Mouse (Mus musculus): ENCODE measurements around the gene Tas2r144. TPM values are rescaled to one million over a fixed set of nuclear protein-coding genes. Genes with fewer than 3 reads are reported as not detected.

Gene Tas2r144
- total and polyA plus RNA-seq, 3 experiments: not detected

- Histone ChIP-seq H3K9ac (ENCODE audit: insufficient read depth, low read depth) (no peak overlapping the region), H3K9me3 (replicated peaks; ENCODE audit: low read length) (no peaks in the 10 kb centered on the region), H3K4me2 (ENCODE audit: insufficient read depth, low read depth, poor library complexity, severe bottlenecking) (peak overlapping the region; percentile 44; the same call in 1 of the 2 replicates), H3K27me3 (replicated peaks) (no peaks in the 10 kb centered on the region), H3K4me3 (replicated peaks in 1 of 3; ENCODE audit: low read depth in 2 of 3, low read length in 2 of 3, poor library complexity in 1 of 3) (no peak overlapping the region), H3K27ac (ENCODE audit: insufficient read depth, low read depth) (no peak overlapping the region), H3K4me1 (ENCODE audit: control insufficient read depth in 1 of 2, insufficient read depth in 2 of 2) (no peaks in the 10 kb centered on the region), H3K36me3 (replicated peaks in 1 of 2; ENCODE audit: control insufficient read depth in 1 of 2, insufficient read depth in 1 of 2, low read length in 1 of 2) (no peaks in the 10 kb centered on the region), H3K79me2 (replicated peaks; ENCODE audit: control insufficient read depth, extremely low read depth, insufficient read depth, poor library complexity, severe bottlenecking) (no peaks in the 10 kb centered on the region)
- in situ Hi-C loops (cut with MboI; ENCODE audit: low pct_ligation_motif_present, low pct_unique_long_range_greater_than_20kb, low sequenced_read_pairs) (loop anchor here (25.0 kb wide), 1 partner anchor 360 kb away; the partner anchor contains the start of gene Tcaf3), dilution Hi-C loops (cut with MboI; ENCODE audit: extremely low pct_ligation_motif_present, extremely low pct_unique_long_range_greater_than_20kb, low sequenced_read_pairs) (no loop called here)
- TF ChIP-seq SMC3 (IDR thresholded peaks at IDR 0.05; ENCODE audit: low read depth, low read length): peak; percentile 82
- no peak for TF ChIP-seq JUN (IDR thresholded peaks at IDR 0.05; ENCODE audit: insufficient read depth, low read depth, low read length)
- TF ChIP-seq MEF2A (IDR thresholded peaks at IDR 0.05; ENCODE audit: borderline replicate concordance, low read depth, low read length): no peak
- TF ChIP-seq ZNF384 (IDR thresholded peaks at IDR 0.05; ENCODE audit: low read depth, low read length): peak; percentile 88
- TF ChIP-seq ZC3H11A (IDR thresholded peaks at IDR 0.05; ENCODE audit: low read depth, low read length): peak; percentile 27; the same call in 1 of the 2 replicates
- TF ChIP-seq RAD21 (IDR thresholded peaks at IDR 0.05; ENCODE audit: low read depth, low read length): peak; percentile 90
- peak; percentile 45 to 93 for TF ChIP-seq CTCF (conservative IDR thresholded peaks at IDR 0.05 in 1 of 2, IDR thresholded peaks at IDR 0.05 in 1 of 2; ENCODE audit: low read depth in 2 of 2, low read length in 2 of 2)
- peak; percentile 67 for DNase-seq (ENCODE audit: extremely low read depth)
These were observed 12.3 kb downstream of the Tas2r144 start for GRCm38 (mm10) chr6:42227240-42228101.

GRCm38 (mm10) chr6:42229610-42230009 lies 14.5 kb downstream of the Tas2r144 start:
- Histone ChIP-seq H3K4me1 (ENCODE audit: control insufficient read depth in 1 of 2, insufficient read depth in 2 of 2) (no peaks in the 10 kb centered on the region), H3K27me3 (replicated peaks) (no peaks in the 10 kb centered on the region), H3K79me2 (replicated peaks; ENCODE audit: control insufficient read depth, extremely low read depth, insufficient read depth, poor library complexity, severe bottlenecking) (no peaks in the 10 kb centered on the region), H3K4me2 (ENCODE audit: insufficient read depth, low read depth, poor library complexity, severe bottlenecking) (no peak overlapping the region), H3K36me3 (replicated peaks in 1 of 2; ENCODE audit: control insufficient read depth in 1 of 2, insufficient read depth in 1 of 2, low read length in 1 of 2) (no peaks in the 10 kb centered on the region), H3K9ac (ENCODE audit: insufficient read depth, low read depth) (no peak overlapping the region), H3K9me3 (replicated peaks; ENCODE audit: low read length) (no peaks in the 10 kb centered on the region), H3K27ac (ENCODE audit: insufficient read depth, low read depth) (no peak overlapping the region), H3K4me3 (replicated peaks in 1 of 3; ENCODE audit: low read depth in 2 of 3, low read length in 2 of 3, poor library complexity in 1 of 3) (no peak overlapping the region)
- in situ Hi-C loops (cut with MboI; ENCODE audit: low pct_ligation_motif_present, low pct_unique_long_range_greater_than_20kb, low sequenced_read_pairs): loop anchor here (10.0 to 25.0 kb wide), 2 partner anchors 95 to 358 kb away; partner anchors contain the start of genes Fam131b and Tcaf3
- no peak for TF ChIP-seq ZKSCAN1 (IDR thresholded peaks at IDR 0.05; ENCODE audit: borderline replicate concordance, low read depth, low read length)
- no peak for TF ChIP-seq USF2 (conservative IDR thresholded peaks at IDR 0.05; ENCODE audit: low read depth, low read length)
- TF ChIP-seq PAX5 (IDR thresholded peaks at IDR 0.05; ENCODE audit: low read length): no peak
- TF ChIP-seq MAFK (IDR thresholded peaks at IDR 0.05; ENCODE audit: insufficient replicate concordance, low read length): no peak
- TF ChIP-seq ZNF384 (IDR thresholded peaks at IDR 0.05; ENCODE audit: low read depth, low read length): no peak
- no peak for TF ChIP-seq CHD2 (IDR thresholded peaks at IDR 0.05; ENCODE audit: low read length)
- no peak for TF ChIP-seq MAX (IDR thresholded peaks at IDR 0.05; ENCODE audit: low read length)
- TF ChIP-seq MAZ (IDR thresholded peaks at IDR 0.05; ENCODE audit: low read depth, low read length): no peak
- TF ChIP-seq TCF12 (IDR thresholded peaks at IDR 0.05; ENCODE audit: low read depth, low read length): no peak
- dilution Hi-C loops (cut with MboI; ENCODE audit: extremely low pct_ligation_motif_present, extremely low pct_unique_long_range_greater_than_20kb, low sequenced_read_pairs): no loop called here
- no peak for DNase-seq (ENCODE audit: extremely low read depth)
